Mouse (Mus musculus) heart, embryonic 13.5 days (tissue): ENCODE data around the gene Hist3h2ba. TPM values are rescaled to one million over a fixed set of nuclear protein-coding genes. Genes with fewer than 3 reads are reported as not detected.

Experiments used
- ATAC-seq: fragments of 200-750 bp; cut with Nextera tagmentation; 2 replicates; pipeline ENCODE4 v1.8.0; 2017; ENCODE audit warnings: moderate TSS enrichment; ENCODE audit not compliant: insufficient number of reproducible peaks, low FRiP score, low TSS enrichment; ENCODE audit errors: extremely low read depth
- H3K27ac ChIP-seq: fragments of 300-500 bp; sonication (generic); replicated peaks from 2 replicates; pipeline ENCODE4 v1.5.1; 2015; ENCODE audit warnings: moderate library complexity, mild to moderate bottlenecking, inconsistent platforms
- H3K27me3 ChIP-seq: fragments of 300-500 bp; sonication (generic); replicated peaks from 2 replicates; pipeline ENCODE4 v1.6.1; 2015; ENCODE audit warnings: mild to moderate bottlenecking, inconsistent platforms
- H3K36me3 ChIP-seq: fragments of 300-500 bp; sonication (generic); 2 replicates; pipeline ENCODE4 v1.6.1; 2015; ENCODE audit warnings: mild to moderate bottlenecking, inconsistent platforms
- H3K4me1 ChIP-seq: fragments of 300-500 bp; sonication (generic); 2 replicates; pipeline ENCODE4 v1.6.1; 2015; ENCODE audit warnings: inconsistent platforms
- H3K4me2 ChIP-seq: fragments of 300-500 bp; sonication (generic); 2 replicates; pipeline ENCODE4 v1.6.1; 2015; ENCODE audit warnings: inconsistent platforms, mild to moderate bottlenecking, moderate library complexity
- H3K4me3 ChIP-seq: fragments of 300-500 bp; sonication (generic); 2 replicates; pipeline ENCODE4 v1.5.1; 2015; ENCODE audit warnings: moderate library complexity, mild to moderate bottlenecking, inconsistent platforms
- H3K9ac ChIP-seq: fragments of 300-500 bp; sonication (generic); 2 replicates; pipeline ENCODE4 v1.6.1; 2015; ENCODE audit warnings: inconsistent platforms, mild to moderate bottlenecking, moderate library complexity
- H3K9me3 ChIP-seq: fragments of 300-500 bp; sonication (generic); 2 replicates; pipeline ENCODE4 v1.6.1; 2016; ENCODE audit warnings: inconsistent platforms
- WGBS: fragments of 180-500 bp; shearing (Covaris S2); methylation state at CpG from one replicate; pipeline ENCODE4 v1.1.7; 2015; ENCODE audit warnings: mixed read lengths; 5-methylcytosine and 5-hydroxymethylcytosine counted together
- polyA plus RNA-seq: library from polyadenylated mRNA; unstranded; fragments of >200 nt; fragmentation: Nextera tagmentation; extraction: Ambion mirVana; gene quantifications from 2 replicates; pipeline ENCODE4 v1.2.1, GENCODE M21; 2015

The Hist3h2ba gene
- polyA plus RNA-seq, 1 experiment from 2014 or later: 14.9 TPM

GRCm38 (mm10) chr11:58969027-58969426 lies 20.3 kb downstream of the Hist3h2ba start:
- Histone ChIP-seq H3K4me3 (no peak overlapping the region), H3K4me1 (peaks cover 43% of the 10 kb centered on the region), H3K9me3 (no peaks in the 10 kb centered on the region), H3K9ac (peak overlapping the region; percentile 33; the same call in 1 of the 2 replicates), H3K36me3 (peaks cover 29% of the 10 kb centered on the region), H3K27me3 (peaks cover 4% of the 10 kb centered on the region; the same call in 1 of the 2 replicates), H3K4me2 (no peak overlapping the region), H3K27ac (no peak overlapping the region)
- no peak for ATAC-seq
- 58% methylated on average over 8 of the region's 8 CpGs for WGBS

- H3K9me3 ChIP-seq: no peaks in the 10 kb centered on the region
- no peak overlapping the region for H3K4me2 ChIP-seq
- ATAC-seq: no peak
- WGBS: 69% methylated on average over 6 of the region's 6 CpGs
- H3K27me3 ChIP-seq: no peaks in the 10 kb centered on the region
- H3K27ac ChIP-seq: no peak overlapping the region
- peaks cover 32% of the 10 kb centered on the region for H3K36me3 ChIP-seq
- peak overlapping the region; percentile 33; the same call in 1 of the 2 replicates for H3K9ac ChIP-seq
- no peak overlapping the region for H3K4me3 ChIP-seq
- H3K4me1 ChIP-seq: peaks cover 41% of the 10 kb centered on the region
Measured at GRCm38 (mm10) chr11:58969659-58970058, 20.9 kb downstream of the Hist3h2ba start.

GRCm38 (mm10) chr11:58970831-58971530 lies 22.3 kb downstream of the Hist3h2ba start:
- ATAC-seq: no peak
- Histone ChIP-seq H3K9me3 (no peaks in the 10 kb centered on the region), H3K27me3 (no peaks in the 10 kb centered on the region), H3K27ac (no peak overlapping the region), H3K4me3 (no peak overlapping the region), H3K36me3 (peaks cover 38% of the 10 kb centered on the region), H3K4me2 (no peak overlapping the region), H3K4me1 (peaks cover 37% of the 10 kb centered on the region), H3K9ac (no peak overlapping the region)
- 82% methylated on average over 21 of the region's 21 CpGs for WGBS

- Histone ChIP-seq H3K4me3 (no peak overlapping the region), H3K9me3 (no peaks in the 10 kb centered on the region), H3K4me1 (peaks cover 34% of the 10 kb centered on the region), H3K27ac (no peak overlapping the region), H3K27me3 (no peaks in the 10 kb centered on the region), H3K4me2 (no peak overlapping the region), H3K9ac (0 out of 2 replicates have a peak overlapping the region, but pooled peaks have one; percentile 37), H3K36me3 (peaks cover 38% of the 10 kb centered on the region)
- WGBS: 64% methylated on average over 3 of the region's 3 CpGs
- ATAC-seq: no peak
Measured at GRCm38 (mm10) chr11:58971796-58972195, 23.1 kb downstream of the Hist3h2ba start.

GRCm38 (mm10) chr11:58974414-58974813 lies 25.7 kb downstream of the Hist3h2ba start:
- Histone ChIP-seq H3K27me3 (no peaks in the 10 kb centered on the region), H3K4me1 (peaks cover 42% of the 10 kb centered on the region), H3K9me3 (no peaks in the 10 kb centered on the region), H3K36me3 (peaks cover 35% of the 10 kb centered on the region), H3K4me2 (no peak overlapping the region), H3K4me3 (no peak overlapping the region), H3K9ac (no peak overlapping the region), H3K27ac (no peak overlapping the region)
- 89% methylated on average over 3 of the region's 3 CpGs for WGBS
- no peak for ATAC-seq

- peak overlapping the region; percentile 100 for H3K4me3 ChIP-seq
- peaks cover 55% of the 10 kb centered on the region for H3K4me1 ChIP-seq
- ATAC-seq: no peak
- peak overlapping the region; percentile 87 for H3K27ac ChIP-seq
- H3K4me2 ChIP-seq: peak overlapping the region; percentile 86
- no peaks in the 10 kb centered on the region for H3K9me3 ChIP-seq
- under 1% methylated on average over 29 of the region's 29 CpGs for WGBS
- no peaks in the 10 kb centered on the region for H3K27me3 ChIP-seq
- H3K9ac ChIP-seq: peak overlapping the region; percentile 99
- peaks cover 20% of the 10 kb centered on the region for H3K36me3 ChIP-seq
Measured at GRCm38 (mm10) chr11:58977150-58977549, 28.4 kb downstream of the Hist3h2ba start.

- Histone ChIP-seq H3K27ac (peak overlapping the region; percentile 87), H3K4me3 (peak overlapping the region; percentile 100), H3K9me3 (no peaks in the 10 kb centered on the region), H3K4me1 (peaks cover 55% of the 10 kb centered on the region), H3K27me3 (no peaks in the 10 kb centered on the region), H3K36me3 (peaks cover 20% of the 10 kb centered on the region), H3K9ac (peak overlapping the region; percentile 99), H3K4me2 (peak overlapping the region; percentile 86)
- WGBS: under 1% methylated on average over 21 of the region's 21 CpGs
- ATAC-seq: no peak
Measured at GRCm38 (mm10) chr11:58977607-58978026, 28.9 kb downstream of the Hist3h2ba start.

GRCm38 (mm10) chr11:58978027-58978705 lies 29.4 kb downstream of the Hist3h2ba start, which contains the start of gene Trim11:
Trim11 (plus strand) TSS chr11:58978093.
- Histone ChIP-seq H3K4me3 (peak within 1 kb of the TSS; percentile 100), H3K9ac (peak within 1 kb of the TSS; percentile 99), H3K4me1 (peaks cover 61% of the 10 kb centered on the region), H3K9me3 (no peaks in the 10 kb centered on the region), H3K36me3 (peaks cover 24% of the 10 kb centered on the region), H3K27me3 (no peaks in the 10 kb centered on the region), H3K27ac (peak within 1 kb of the TSS; percentile 87), H3K4me2 (peak within 1 kb of the TSS; percentile 86)
- under 1% methylated on average over 64 of the region's 64 CpGs for WGBS
- 0 out of 2 replicates have a peak, but pooled peaks have one; percentile 54 for ATAC-seq

GRCm38 (mm10) chr11:58978706-58979030 lies 29.9 kb downstream of the Hist3h2ba start:
- Histone ChIP-seq H3K4me1 (peaks cover 63% of the 10 kb centered on the region), H3K27ac (peak overlapping the region; percentile 87), H3K36me3 (peaks cover 26% of the 10 kb centered on the region), H3K27me3 (no peaks in the 10 kb centered on the region), H3K4me3 (peak overlapping the region; percentile 100), H3K9me3 (no peaks in the 10 kb centered on the region), H3K4me2 (peak overlapping the region; percentile 86), H3K9ac (peak overlapping the region; percentile 99)
- ATAC-seq: no peak
- under 1% methylated on average over 5 of the region's 5 CpGs for WGBS

GRCm38 (mm10) chr11:58979183-58979582 lies 30.5 kb downstream of the Hist3h2ba start:
- H3K36me3 ChIP-seq: peaks cover 31% of the 10 kb centered on the region
- H3K4me1 ChIP-seq: peaks cover 66% of the 10 kb centered on the region
- peak overlapping the region; percentile 100 for H3K4me3 ChIP-seq
- H3K4me2 ChIP-seq: peak overlapping the region; percentile 86
- H3K9ac ChIP-seq: peak overlapping the region; percentile 99
- no peaks in the 10 kb centered on the region for H3K27me3 ChIP-seq
- ATAC-seq: no peak
- H3K9me3 ChIP-seq: no peaks in the 10 kb centered on the region
- 55% methylated on average over 3 of the region's 3 CpGs for WGBS
- peak overlapping the region; percentile 87 for H3K27ac ChIP-seq

- no peak for ATAC-seq
- H3K36me3 ChIP-seq: peaks cover 32% of the 10 kb centered on the region
- H3K27ac ChIP-seq: peak overlapping the region; percentile 87
- peak overlapping the region; percentile 100 for H3K4me3 ChIP-seq
- peaks cover 71% of the 10 kb centered on the region for H3K4me1 ChIP-seq
- peak overlapping the region; percentile 86 for H3K4me2 ChIP-seq
- no peaks in the 10 kb centered on the region for H3K9me3 ChIP-seq
- H3K9ac ChIP-seq: peak overlapping the region; percentile 99
- whole genome bisulfite sequencing: 62% methylated on average over 7 of the region's 7 CpGs
- H3K27me3 ChIP-seq: no peaks in the 10 kb centered on the region
Measured at GRCm38 (mm10) chr11:58979661-58980060, 30.9 kb downstream of the Hist3h2ba start.
